Mouse (Mus musculus) neural tube, embryonic 14.5 days (tissue): ENCODE data around the gene Cfap61. TPM values are rescaled to one million over a fixed set of nuclear protein-coding genes. Genes with fewer than 3 reads are reported as not detected.
"Not testable (repeated sequence)": the region's sequence is repeated elsewhere in the genome, so short reads cannot be mapped to it uniquely, and the experiment has no call there.

ENCODE experiments used
- ATAC-seq: fragments of 200-750 bp; cut with Nextera tagmentation; 2 replicates; pipeline ENCODE4 v1.8.0; 2017; ENCODE audit warnings: low read depth, mild to moderate bottlenecking, moderate TSS enrichment, moderate library complexity
- H3K27ac ChIP-seq: fragments of 300-500 bp; sonication (generic); 2 replicates; pipeline ENCODE4 v1.5.1; 2014; ENCODE audit warnings: low read depth, mild to moderate bottlenecking, control low read depth, low read length, moderate library complexity, mixed read lengths
- H3K27me3 ChIP-seq: fragments of 300-500 bp; sonication (generic); 2 replicates; pipeline ENCODE4 v1.6.1; 2014; ENCODE audit warnings: low read length; ENCODE audit not compliant: control insufficient read depth, insufficient read depth
- H3K36me3 ChIP-seq: fragments of 300-500 bp; sonication (generic); 2 replicates; pipeline ENCODE4 v1.6.1; 2014; ENCODE audit warnings: low read length, mixed read lengths; ENCODE audit not compliant: control insufficient read depth, insufficient read depth
- H3K4me1 ChIP-seq: fragments of 300-500 bp; sonication (generic); 2 replicates; pipeline ENCODE4 v1.6.1; 2014; ENCODE audit warnings: low read length; ENCODE audit not compliant: control insufficient read depth, insufficient read depth
- H3K4me2 ChIP-seq: fragments of 300-500 bp; sonication (generic); 2 replicates; pipeline ENCODE4 v1.6.1; 2014; ENCODE audit warnings: mild to moderate bottlenecking, low read depth, low read length, control low read depth
- H3K4me3 ChIP-seq: fragments of 300-500 bp; sonication (generic); 2 replicates; pipeline ENCODE4 v1.5.1; 2014; ENCODE audit warnings: low read depth, low read length, control low read depth, mixed read lengths
- H3K9ac ChIP-seq: fragments of 300-500 bp; sonication (generic); replicated peaks from 2 replicates; pipeline ENCODE4 v1.6.1; 2014; ENCODE audit warnings: low read depth, mild to moderate bottlenecking, control low read depth, low read length, mixed read lengths
- H3K9me3 ChIP-seq: fragments of 300-500 bp; sonication (generic); 2 replicates; pipeline ENCODE4 v1.6.1; 2016; ENCODE audit warnings: low read length; ENCODE audit not compliant: control insufficient read depth
- WGBS: fragments of 180-500 bp; shearing (Covaris S2); extraction: QIAGEN DNeasy Blood & Tissue Kit; methylation state at CpG from one replicate; pipeline ENCODE4 v1.1.7; 2014; 5-methylcytosine and 5-hydroxymethylcytosine counted together
- polyA plus RNA-seq: library from polyadenylated mRNA; unstranded; fragments of >200 nt; fragmentation: Nextera tagmentation; extraction: Ambion mirVana; gene quantifications from 2 replicates; pipeline ENCODE4 v1.2.1, GENCODE M21; 2014

Cfap61 gene
- polyA plus RNA-seq, 1 experiment from 2014 or later, result 4.9 TPM

- no peak within 1 kb of the TSS for H3K27ac ChIP-seq
- no peak for ATAC-seq
Observed at GRCm38 (mm10) chr2:145901861-145902260, 32.7 kb upstream of the Cfap61 start, which contains the start of gene Naa20. TSS of gene Naa20 (plus strand) at chr2:145902099.

GRCm38 (mm10) chr2:145903061-145903901 is 31.3 kb upstream of the Cfap61 start:
- Histone ChIP-seq H3K4me3 (peak overlapping the region; percentile 99), H3K27me3 (no peaks in the 10 kb centered on the region), H3K27ac (peak overlapping the region; percentile 78), H3K4me1 (peaks cover 10% of the 10 kb centered on the region), H3K4me2 (peak overlapping the region; percentile 76), H3K36me3 (peaks cover 3% of the 10 kb centered on the region; the same call in 1 of the 2 replicates), H3K9ac (peak overlapping the region; percentile 94), H3K9me3 (no peaks in the 10 kb centered on the region)
- ATAC-seq, result peak; percentile 97
- under 1% methylated on average over 68 of the region's 68 CpGs for WGBS

More at GRCm38 (mm10) chr2:145901861-145902260, 32.7 kb upstream of the Cfap61 start, which contains the start of gene Naa20:
- 90% methylated on average over 6 of the region's 6 CpGs for WGBS
- Histone ChIP-seq H3K27me3 (no peaks in the 10 kb centered on the region), H3K9me3 (no peaks in the 10 kb centered on the region), H3K36me3 (peaks cover 3% of the 10 kb centered on the region; the same call in 1 of the 2 replicates), H3K9ac (no peak within 1 kb of the TSS), H3K4me1 (peaks cover 10% of the 10 kb centered on the region), H3K4me3 (peak within 1 kb of the TSS; percentile 99), H3K4me2 (peak within 1 kb of the TSS; percentile 46; the same call in 1 of the 2 replicates)

- peaks cover 5% of the 10 kb centered on the region; the same call in 1 of the 2 replicates for H3K36me3 ChIP-seq
- H3K27ac ChIP-seq, result no peak overlapping the region
- H3K4me3 ChIP-seq, result peak overlapping the region; percentile 99
- H3K4me2 ChIP-seq, result peak overlapping the region; percentile 76
- no peaks in the 10 kb centered on the region for H3K27me3 ChIP-seq
- 34% methylated on average over 12 of the region's 12 CpGs for WGBS
- H3K4me1 ChIP-seq, result peaks cover 10% of the 10 kb centered on the region
- no peak for ATAC-seq
- H3K9me3 ChIP-seq, result no peaks in the 10 kb centered on the region
- peak overlapping the region; percentile 94; the same call in 1 of the 2 replicates for H3K9ac ChIP-seq
Observed at GRCm38 (mm10) chr2:145903983-145904616, 30.5 kb upstream of the Cfap61 start.

- peaks cover 9% of the 10 kb centered on the region; the same call in 1 of the 2 replicates for H3K36me3 ChIP-seq
- H3K4me3 ChIP-seq, result no peak overlapping the region
- H3K4me2 ChIP-seq, result no peak overlapping the region
- no peak overlapping the region for H3K9ac ChIP-seq
- H3K4me1 ChIP-seq, result peaks cover 10% of the 10 kb centered on the region
- no peak overlapping the region for H3K27ac ChIP-seq
- H3K27me3 ChIP-seq, result no peaks in the 10 kb centered on the region
- no peak for ATAC-seq
- H3K9me3 ChIP-seq, result no peaks in the 10 kb centered on the region
- WGBS, result 89% methylated on average over 6 of the region's 6 CpGs
Observed at GRCm38 (mm10) chr2:145905156-145905555, 29.4 kb upstream of the Cfap61 start.

GRCm38 (mm10) chr2:145905884-145906283 is 28.7 kb upstream of the Cfap61 start:
- not testable (repeated sequence) for ATAC-seq, H3K4me2 ChIP-seq, H3K27ac ChIP-seq, H3K27me3 ChIP-seq, H3K9ac ChIP-seq, H3K4me3 ChIP-seq, H3K9me3 ChIP-seq
- Histone ChIP-seq H3K36me3 (peaks cover 13% of the 10 kb centered on the region), H3K4me1 (peaks cover 10% of the 10 kb centered on the region)
- 53% methylated on average over 4 of the region's 4 CpGs for WGBS

- 92% methylated on average over 8 of the region's 8 CpGs for WGBS
- H3K4me1 ChIP-seq, result no peaks in the 10 kb centered on the region
- H3K36me3 ChIP-seq, result peaks cover 65% of the 10 kb centered on the region
- H3K9me3 ChIP-seq, result no peaks in the 10 kb centered on the region
- H3K9ac ChIP-seq, result no peak overlapping the region
- ATAC-seq, result no peak
- H3K27me3 ChIP-seq, result no peaks in the 10 kb centered on the region
- H3K27ac ChIP-seq, result no peak overlapping the region
- H3K4me2 ChIP-seq, result no peak overlapping the region
- no peak overlapping the region for H3K4me3 ChIP-seq
Observed at GRCm38 (mm10) chr2:145920941-145921650, 13.5 kb upstream of the Cfap61 start.

GRCm38 (mm10) chr2:145936975-145937374 is 2.4 kb downstream of the Cfap61 start:
- no peak overlapping the region for H3K27ac ChIP-seq
- H3K4me1 ChIP-seq, result peaks cover 6% of the 10 kb centered on the region
- H3K36me3 ChIP-seq, result peaks cover 5% of the 10 kb centered on the region
- no peak overlapping the region for H3K4me2 ChIP-seq
- no peaks in the 10 kb centered on the region for H3K9me3 ChIP-seq
- no peak overlapping the region for H3K9ac ChIP-seq
- no peak overlapping the region for H3K4me3 ChIP-seq
- H3K27me3 ChIP-seq, result no peaks in the 10 kb centered on the region
- 86% methylated on average over 8 of the region's 8 CpGs for WGBS
- no peak for ATAC-seq

- Histone ChIP-seq H3K27ac (no peak overlapping the region), H3K9ac (no peak overlapping the region), H3K9me3 (no peaks in the 10 kb centered on the region), H3K4me2 (no peak overlapping the region), H3K4me1 (no peaks in the 10 kb centered on the region), H3K4me3 (no peak overlapping the region), H3K36me3 (no peaks in the 10 kb centered on the region), H3K27me3 (no peaks in the 10 kb centered on the region)
- no peak for ATAC-seq
- WGBS, result 71% methylated on average over 3 of the region's 3 CpGs
Observed at GRCm38 (mm10) chr2:145941403-145941802, 6.8 kb downstream of the Cfap61 start.
